Mouse (Mus musculus) heart, embryonic 12.5 days (tissue): Measurements from ENCODE around the gene Olfr625-ps1. TPM values are rescaled to one million over a fixed set of nuclear protein-coding genes. Genes with fewer than 3 reads are reported as not detected.

Experiments
- polyA plus RNA-seq: library from polyadenylated mRNA; unstranded; fragments of >200 nt; fragmentation: Nextera tagmentation; extraction: Ambion mirVana; gene quantifications from 2 replicates; pipeline ENCODE4 v1.2.1, GENCODE M21; 2016

Olfr625-ps1 gene
- polyA plus RNA-seq, 1 experiment from 2014 or later, result not detected

Other genes with a start within 250 kb of the Olfr625-ps1 start
- not detected in 2 replicates for gene Olfr605, start 237.3 kb upstream of the Olfr625-ps1 start, polyA plus RNA-seq
- not detected in 2 replicates for gene Olfr606, start 233.7 kb upstream of the Olfr625-ps1 start, polyA plus RNA-seq
- 0.13 and 0.28 TPM in 2 replicates for gene Olfr607, start 218.6 kb upstream of the Olfr625-ps1 start, polyA plus RNA-seq
- 0.17 TPM in 1 of 2 replicates, not detected in the other for gene Olfr608, start 212.8 kb upstream of the Olfr625-ps1 start, polyA plus RNA-seq
- 0.08 TPM in 1 of 2 replicates, not detected in the other for gene Olfr609, start 184.7 kb upstream of the Olfr625-ps1 start, polyA plus RNA-seq
- gene Olfr610, start 170.6 kb upstream of the Olfr625-ps1 start, polyA plus RNA-seq, result not detected in 2 replicates
- gene Olfr611, start 161.9 kb upstream of the Olfr625-ps1 start, polyA plus RNA-seq, result not detected in 2 replicates
- gene Olfr612, start 140.0 kb upstream of the Olfr625-ps1 start, polyA plus RNA-seq, result not detected in 2 replicates
- not detected in 2 replicates for gene Olfr613, start 134.6 kb upstream of the Olfr625-ps1 start, polyA plus RNA-seq
- gene Olfr615, start 126.6 kb upstream of the Olfr625-ps1 start, polyA plus RNA-seq, result not detected in 2 replicates
- gene Olfr616, start 113.6 kb upstream of the Olfr625-ps1 start, polyA plus RNA-seq, result not detected in 2 replicates
- not detected in 2 replicates for gene Olfr617, start 109.7 kb upstream of the Olfr625-ps1 start, polyA plus RNA-seq
- gene Olfr618, start 92.6 kb upstream of the Olfr625-ps1 start, polyA plus RNA-seq, result not detected in 2 replicates
- not detected in 2 replicates for gene Olfr619, start 82.1 kb upstream of the Olfr625-ps1 start, polyA plus RNA-seq
- not detected in 2 replicates for gene Olfr620, start 70.2 kb upstream of the Olfr625-ps1 start, polyA plus RNA-seq
- not detected in 2 replicates for gene Olfr622, start 40.0 kb upstream of the Olfr625-ps1 start, polyA plus RNA-seq
- gene Olfr623, start 19.0 kb upstream of the Olfr625-ps1 start, polyA plus RNA-seq, result not detected in 2 replicates
- 0.03 and 0.04 TPM in 2 replicates for gene Olfr624, start 11.5 kb upstream of the Olfr625-ps1 start, polyA plus RNA-seq
- not detected in 2 replicates for gene Olfr243, start 32.0 kb downstream of the Olfr625-ps1 start, polyA plus RNA-seq
- not detected in 2 replicates for gene Olfr628, start 47.7 kb downstream of the Olfr625-ps1 start, polyA plus RNA-seq
- 0.08 TPM in 1 of 2 replicates, not detected in the other for gene Olfr629, start 62.2 kb downstream of the Olfr625-ps1 start, polyA plus RNA-seq
- gene Olfr630, start 74.6 kb downstream of the Olfr625-ps1 start, polyA plus RNA-seq, result not detected in 2 replicates
- gene Olfr69, start 88.9 kb downstream of the Olfr625-ps1 start, polyA plus RNA-seq, result not detected in 2 replicates
- gene Olfr68, start 97.0 kb downstream of the Olfr625-ps1 start, polyA plus RNA-seq, result not detected in 2 replicates
- gene Olfr67, start 109.1 kb downstream of the Olfr625-ps1 start, polyA plus RNA-seq, result not detected in 2 replicates
- 3,072 and 3,403 TPM in 2 replicates for gene Hbb-bt, start 131.3 kb downstream of the Olfr625-ps1 start, polyA plus RNA-seq
- 2,689 and 3,022 TPM in 2 replicates for gene Hbb-bs, start 145.4 kb downstream of the Olfr625-ps1 start, polyA plus RNA-seq
- 0.50 and 0.56 TPM in 2 replicates for gene Hbb-bh2, start 157.8 kb downstream of the Olfr625-ps1 start, polyA plus RNA-seq
- 2,015 and 2,280 TPM in 2 replicates for gene Hbb-bh1, start 160.4 kb downstream of the Olfr625-ps1 start, polyA plus RNA-seq
- 31,254 and 35,001 TPM in 2 replicates for gene Hbb-y, start 170.5 kb downstream of the Olfr625-ps1 start, polyA plus RNA-seq
- not detected in 2 replicates for gene Olfr66, start 203.5 kb downstream of the Olfr625-ps1 start, polyA plus RNA-seq
- not detected in 2 replicates for gene Olfr64, start 211.8 kb downstream of the Olfr625-ps1 start, polyA plus RNA-seq
- gene Olfr65, start 220.8 kb downstream of the Olfr625-ps1 start, polyA plus RNA-seq, result not detected in 2 replicates
- not detected in 2 replicates for gene Olfr631, start 246.1 kb downstream of the Olfr625-ps1 start, polyA plus RNA-seq